Mouse (Mus musculus) embryonic facial prominence, embryonic 14.5 days (tissue): ENCODE results near the gene Stx2. TPM values are rescaled to one million over a fixed set of nuclear protein-coding genes. Genes with fewer than 3 reads are reported as not detected.
A peak's percentile ranks its signal among the peaks of the same experiment; 100 is the strongest.

Experiments used
- ATAC-seq: fragments of 200-750 bp; cut with Nextera tagmentation; 2 replicates; pipeline ENCODE4 v1.8.0; 2017; ENCODE audit warnings: low read depth, moderate number of reproducible peaks, moderate TSS enrichment
- DNase-seq: peaks from one replicate; pipeline ENCODE4 v3.0.0-alpha.2; 2015; ENCODE audit warnings: low spot score
- H3K27ac ChIP-seq: fragments of 300-500 bp; sonication (generic); replicated peaks from 2 replicates; pipeline ENCODE4 v1.5.1; 2014; ENCODE audit warnings: low read depth, mild to moderate bottlenecking, low read length, moderate library complexity
- H3K27me3 ChIP-seq: fragments of 300-500 bp; sonication (generic); replicated peaks from 2 replicates; pipeline ENCODE4 v1.6.1; 2014; ENCODE audit warnings: low read length; ENCODE audit not compliant: control insufficient read depth, insufficient read depth
- H3K36me3 ChIP-seq: fragments of 300-500 bp; sonication (generic); 2 replicates; pipeline ENCODE4 v1.6.1; 2014; ENCODE audit warnings: low read length, mixed read lengths; ENCODE audit not compliant: control insufficient read depth, insufficient read depth
- H3K4me1 ChIP-seq: fragments of 300-500 bp; sonication (generic); 2 replicates; pipeline ENCODE4 v1.6.1; 2014; ENCODE audit warnings: antibody characterized with exemption, low read length; ENCODE audit not compliant: control insufficient read depth, insufficient read depth
- H3K4me2 ChIP-seq: fragments of 300-500 bp; sonication (generic); 2 replicates; pipeline ENCODE4 v1.6.1; 2014; ENCODE audit warnings: low read depth, mild to moderate bottlenecking, low read length, moderate library complexity, mixed read lengths
- H3K4me3 ChIP-seq: fragments of 300-500 bp; sonication (generic); 2 replicates; pipeline ENCODE4 v1.5.1; 2014; ENCODE audit warnings: low read depth, mild to moderate bottlenecking, low read length
- H3K9ac ChIP-seq: fragments of 300-500 bp; sonication (generic); 2 replicates; pipeline ENCODE4 v1.6.1; 2014; ENCODE audit warnings: low read depth, mild to moderate bottlenecking, low read length, moderate library complexity, mixed read lengths
- H3K9me3 ChIP-seq: fragments of 300-500 bp; sonication (generic); 2 replicates; pipeline ENCODE4 v1.6.1; 2016; ENCODE audit warnings: low read length; ENCODE audit not compliant: control insufficient read depth
- WGBS: fragments of 180-500 bp; shearing (Covaris S2); extraction: QIAGEN DNeasy Blood & Tissue Kit; methylation state at CpG from one replicate; pipeline ENCODE4 v1.1.7; 2014; 5-methylcytosine and 5-hydroxymethylcytosine counted together
- polyA plus RNA-seq: library from polyadenylated mRNA; unstranded; fragments of >200 nt; fragmentation: Nextera tagmentation; extraction: Ambion mirVana; gene quantifications from 2 replicates; pipeline ENCODE4 v1.2.1, GENCODE M21; 2014

Stx2 gene
- polyA plus RNA-seq, 1 experiment from 2014 or later = 34.5 TPM

- H3K27me3 ChIP-seq = no peaks in the 10 kb centered on the region
- DNase-seq (no peak), ATAC-seq (no peak)
- no peak overlapping the region for H3K4me3 ChIP-seq
- WGBS = 75% methylated on average over 18 of the region's 18 CpGs
- 0 out of 2 replicates have a peak overlapping the region, but pooled peaks have one; percentile 5 for H3K9ac ChIP-seq
- peak overlapping the region; percentile 71; the same call in 1 of the 2 replicates for H3K4me2 ChIP-seq
- H3K4me1 ChIP-seq = 0 out of 2 replicates have a peak, but pooled peaks cover 10% of the 10 kb centered on the region
- no peaks in the 10 kb centered on the region for H3K36me3 ChIP-seq
- H3K9me3 ChIP-seq = no peaks in the 10 kb centered on the region
- H3K27ac ChIP-seq = no peak overlapping the region
Observed at GRCm38 (mm10) chr5:129006031-129006788, 2.2 kb downstream of the Stx2 start.

GRCm38 (mm10) chr5:129005416-129005815 lies 3.0 kb downstream of the Stx2 start:
- Histone ChIP-seq H3K27me3 (no peaks in the 10 kb centered on the region), H3K4me3 (no peak overlapping the region), H3K4me2 (no peak overlapping the region), H3K9me3 (no peaks in the 10 kb centered on the region), H3K36me3 (no peaks in the 10 kb centered on the region), H3K4me1 (0 out of 2 replicates have a peak, but pooled peaks cover 10% of the 10 kb centered on the region), H3K27ac (no peak overlapping the region), H3K9ac (no peak overlapping the region)
- WGBS = 80% methylated on average over 3 of the region's 3 CpGs
- DNase-seq (no peak), ATAC-seq (no peak)

- DNase-seq (no peak), ATAC-seq (no peak)
- no peak overlapping the region for H3K4me3 ChIP-seq
- H3K4me1 ChIP-seq = 0 out of 2 replicates have a peak, but pooled peaks cover 5% of the 10 kb centered on the region
- H3K36me3 ChIP-seq = peaks cover 5% of the 10 kb centered on the region; the same call in 1 of the 2 replicates
- 0 out of 2 replicates have a peak overlapping the region, but pooled peaks have one; percentile 29 for H3K27ac ChIP-seq
- WGBS = 51% methylated on average over 14 of the region's 14 CpGs
- H3K27me3 ChIP-seq = no peaks in the 10 kb centered on the region
- H3K9ac ChIP-seq = no peak overlapping the region
- no peaks in the 10 kb centered on the region for H3K9me3 ChIP-seq
- H3K4me2 ChIP-seq = no peak overlapping the region
Observed at GRCm38 (mm10) chr5:129002571-129003011, 5.8 kb downstream of the Stx2 start.

GRCm38 (mm10) chr5:129000706-129001468 lies 7.5 kb downstream of the Stx2 start:
- Histone ChIP-seq H3K4me3 (no peak overlapping the region), H3K27me3 (no peaks in the 10 kb centered on the region), H3K4me2 (no peak overlapping the region), H3K4me1 (no peaks in the 10 kb centered on the region), H3K9ac (no peak overlapping the region), H3K9me3 (no peaks in the 10 kb centered on the region), H3K36me3 (peaks cover 5% of the 10 kb centered on the region; the same call in 1 of the 2 replicates), H3K27ac (no peak overlapping the region)
- 41% methylated on average over 8 of the region's 8 CpGs for WGBS
- ATAC-seq = no peak
- no peak for DNase-seq

GRCm38 (mm10) chr5:128987141-128987954 lies 21.0 kb downstream of the Stx2 start:
- Histone ChIP-seq H3K4me1 (no peaks in the 10 kb centered on the region), H3K27ac (no peak overlapping the region), H3K9me3 (no peaks in the 10 kb centered on the region), H3K4me3 (no peak overlapping the region), H3K9ac (no peak overlapping the region), H3K27me3 (no peaks in the 10 kb centered on the region), H3K4me2 (no peak overlapping the region), H3K36me3 (peaks cover 51% of the 10 kb centered on the region)
- DNase-seq (no peak), ATAC-seq (no peak)
- 66% methylated on average over 19 of the region's 19 CpGs for WGBS

- H3K9ac ChIP-seq = no peak overlapping the region
- peaks cover 37% of the 10 kb centered on the region for H3K36me3 ChIP-seq
- H3K27ac ChIP-seq = no peak overlapping the region
- 94% methylated on average over 13 of the region's 13 CpGs for WGBS
- DNase-seq (no peak), ATAC-seq (no peak)
- H3K4me1 ChIP-seq = no peaks in the 10 kb centered on the region
- no peak overlapping the region for H3K4me3 ChIP-seq
- no peaks in the 10 kb centered on the region for H3K9me3 ChIP-seq
- no peaks in the 10 kb centered on the region for H3K27me3 ChIP-seq
- H3K4me2 ChIP-seq = no peak overlapping the region
Observed at GRCm38 (mm10) chr5:128985946-128986345, 22.4 kb downstream of the Stx2 start.

GRCm38 (mm10) chr5:128984536-128984935 lies 23.8 kb downstream of the Stx2 start:
- ATAC-seq = no peak
- DNase-seq = no peak
- Histone ChIP-seq H3K9ac (no peak overlapping the region), H3K4me3 (no peak overlapping the region), H3K9me3 (no peaks in the 10 kb centered on the region), H3K4me2 (no peak overlapping the region), H3K36me3 (peaks cover 27% of the 10 kb centered on the region), H3K4me1 (no peaks in the 10 kb centered on the region), H3K27ac (no peak overlapping the region), H3K27me3 (no peaks in the 10 kb centered on the region)
- WGBS = 85% methylated on average over 6 of the region's 6 CpGs

- H3K27ac ChIP-seq = no peak overlapping the region
- H3K4me2 ChIP-seq = no peak overlapping the region
- H3K27me3 ChIP-seq = no peaks in the 10 kb centered on the region
- no peaks in the 10 kb centered on the region for H3K9me3 ChIP-seq
- no peak overlapping the region for H3K4me3 ChIP-seq
- WGBS = 23% methylated on average over 12 of the region's 12 CpGs
- ATAC-seq (0 out of 2 replicates have a peak, but pooled peaks have one; percentile 71), DNase-seq (no peak)
- no peaks in the 10 kb centered on the region for H3K4me1 ChIP-seq
- H3K36me3 ChIP-seq = peaks cover 7% of the 10 kb centered on the region; the same call in 1 of the 2 replicates
- H3K9ac ChIP-seq = no peak overlapping the region
Observed at GRCm38 (mm10) chr5:128981607-128982006, 26.8 kb downstream of the Stx2 start.
